Mouse (Mus musculus) heart, adult 9 months (tissue): Measurements from ENCODE around the gene Olfr284.
A peak's percentile ranks its signal among the peaks of the same experiment; 100 is the strongest.

Source experiments
- DNase-seq, 2 experiments: peaks; one replicate each; pipeline ENCODE4 v3.0.0; 2022; ENCODE audit warnings: low spot score in 2 of 2

The Olfr284 gene

GRCm38 (mm10) chr15:98340887-98341286, at the start of gene Olfr284:
Olfr284 (minus strand) TSS chr15:98340987.
- no peak for DNase-seq

DNA sequence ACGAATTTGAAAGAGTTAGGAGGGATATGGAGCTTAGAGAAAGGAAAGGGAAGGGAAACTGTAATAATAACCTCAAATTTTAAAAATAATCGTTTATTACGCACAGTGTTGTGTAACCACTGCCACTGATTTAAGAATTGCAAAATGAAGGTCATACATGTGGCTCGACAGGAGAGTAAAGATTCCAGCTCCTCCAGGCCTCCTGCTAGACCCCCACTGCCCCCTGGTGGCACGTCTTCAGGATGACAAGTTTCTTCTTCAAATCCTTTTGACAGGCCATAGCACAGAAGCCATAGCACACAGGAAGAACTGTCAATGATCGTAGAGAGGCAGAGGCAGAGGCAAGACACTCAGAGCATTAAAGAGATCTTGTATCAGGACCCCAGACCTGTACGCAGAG, 49.0 kb upstream of the Olfr284 start:
- DNase-seq: peak; percentile 29 to 50

DNA sequence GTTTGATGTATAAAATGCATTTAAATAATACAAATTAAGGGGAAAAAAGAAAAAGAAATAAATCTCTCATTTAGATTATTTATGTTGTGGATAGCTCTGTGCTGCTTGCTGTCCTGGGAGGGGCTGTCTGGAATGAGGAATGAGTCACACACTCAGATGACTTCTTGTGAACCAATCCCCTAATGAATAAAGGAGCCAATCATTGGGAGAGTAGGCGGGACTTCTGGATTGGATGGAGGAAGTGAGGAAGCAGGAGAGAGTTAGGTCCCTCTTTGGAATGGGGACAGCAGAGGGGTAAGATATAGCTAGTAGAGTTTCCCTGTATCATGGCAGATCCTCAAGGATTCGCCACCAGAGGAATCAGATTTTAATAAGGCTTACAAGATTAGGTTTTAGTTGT, 46.8 kb upstream of the Olfr284 start:
- DNase-seq: no peak

GRCm38 (mm10) chr15:98380846-98381245, 40.1 kb upstream of the Olfr284 start, which contains the start of gene Olfr283:
Olfr283 (minus strand) TSS chr15:98380946.
- DNase-seq: no peak

DNA sequence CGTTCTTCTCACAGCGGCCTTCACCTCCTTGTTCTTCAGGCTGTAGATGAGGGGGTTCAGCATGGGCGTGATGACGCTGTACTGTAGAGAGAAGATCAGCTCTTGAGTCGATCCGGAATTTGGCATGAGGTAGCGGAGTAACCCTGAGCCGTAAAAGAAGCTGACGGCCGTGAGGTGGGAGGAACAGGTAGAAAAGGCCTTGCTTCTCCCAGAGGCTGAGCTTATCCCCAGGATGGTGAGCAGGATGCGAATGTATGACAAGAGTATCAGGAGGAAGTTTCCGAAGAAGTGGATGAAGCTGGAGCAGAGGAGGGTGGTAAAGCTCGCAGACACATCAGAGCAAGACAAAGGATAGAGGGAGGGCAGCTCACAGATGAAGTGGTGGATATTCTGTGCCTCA, 37.4 kb upstream of the Olfr284 start:
- no peak for DNase-seq

- DNase-seq: no peak
Observed at GRCm38 (mm10) chr15:98317177-98317724, 23.5 kb downstream of the Olfr284 start, which contains the start of gene Olfr285. Olfr285 (minus strand) TSS chr15:98317353.

DNA sequence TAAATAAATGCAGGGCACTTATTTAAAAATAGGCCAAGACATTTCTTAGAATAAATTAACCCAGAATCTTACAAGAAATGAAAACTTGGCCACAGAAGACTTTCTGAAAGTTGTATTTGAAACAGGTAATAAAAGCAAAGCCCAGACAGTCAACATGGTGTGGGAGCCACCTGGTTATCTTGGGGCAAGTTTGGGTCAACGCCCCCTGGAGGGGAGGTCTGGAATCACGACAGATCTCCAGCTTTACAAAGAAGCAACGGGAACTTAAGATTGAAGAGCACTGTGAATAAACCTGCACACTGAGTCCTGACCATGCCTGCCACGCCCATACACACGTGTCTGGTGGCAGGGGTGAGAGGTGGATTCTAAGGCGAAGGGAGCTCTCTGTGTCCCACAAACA, 25.1 kb downstream of the Olfr284 start:
- no peak for DNase-seq

GRCm38 (mm10) chr15:98295628-98296551, 44.9 kb downstream of the Olfr284 start, which contains the start of gene Zfp641:
Zfp641 (minus strand) TSS chr15:98296161.
- peak; percentile 5 to 9 for DNase-seq

DNA sequence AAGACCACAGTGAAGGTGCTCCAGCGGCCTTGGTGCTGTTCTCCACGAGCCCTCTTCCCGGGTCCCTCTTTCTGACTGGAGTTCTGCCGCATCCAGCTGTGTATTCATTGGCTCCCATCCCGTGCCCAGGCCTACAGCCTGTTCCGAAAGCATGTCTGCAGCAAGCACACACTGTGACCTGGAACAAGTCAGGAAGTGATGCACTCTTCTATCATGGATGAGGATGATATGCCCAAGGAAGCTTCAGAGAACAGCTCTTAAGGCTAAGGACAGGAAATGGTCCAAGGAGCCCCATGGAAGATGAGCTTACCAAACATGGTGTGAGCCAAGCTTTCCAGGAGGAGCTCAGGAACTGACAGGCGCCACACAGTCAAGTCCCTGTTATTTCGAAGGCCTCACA, 47.1 kb downstream of the Olfr284 start:
- DNase-seq: no peak
